Mouse (Mus musculus): Measurements from ENCODE around the gene Cyp2c67. TPM values are rescaled to one million over a fixed set of nuclear protein-coding genes. Genes with fewer than 3 reads are reported as not detected.
"Not testable (repeated sequence)": the region's sequence is repeated elsewhere in the genome, so short reads cannot be mapped to it uniquely, and the experiment has no call there.

The Cyp2c67 gene
- polyA plus RNA-seq (2016; fragmentation: Nextera tagmentation; extraction: Ambion mirVana): not detected in 2 replicates

GRCm38 (mm10) chr19:39648938-39649337 is at the start of gene Cyp2c67:
Gene Cyp2c67 (minus strand): TSS chr19:39649051.
- Histone ChIP-seq H3K27ac (no peak within 1 kb of the TSS), H3K4me1 (no peaks in the 10 kb centered on the region), H3K27me3 (ENCODE audit: poor library complexity, severe bottlenecking) (no peaks in the 10 kb centered on the region), H3K4me3 (no peak within 1 kb of the TSS), H3K9me3 (peaks cover 25% of the 10 kb centered on the region), H3K36me3 (replicated peaks) (no peaks in the 10 kb centered on the region)
- no peak for DNase-seq (ENCODE audit: extremely low spot score, low spot score)
- 93% methylated on average over 1 of the region's 1 CpGs for WGBS

GRCm38 (mm10) chr19:39665650-39666049 is 16.8 kb upstream of the Cyp2c67 start:
- H3K27ac ChIP-seq; DNase-seq (ENCODE audit: extremely low spot score, low spot score); H3K27me3 ChIP-seq (ENCODE audit: poor library complexity, severe bottlenecking); H3K4me1 ChIP-seq; H3K9me3 ChIP-seq; H3K36me3 ChIP-seq (replicated peaks); H3K4me3 ChIP-seq: not testable (repeated sequence)

GRCm38 (mm10) chr19:39652381-39652780 is 3.5 kb upstream of the Cyp2c67 start:
- no peak for DNase-seq (ENCODE audit: extremely low spot score, low spot score)
- WGBS: 55% methylated on average over 1 of the region's 1 CpGs
- Histone ChIP-seq H3K27me3 (ENCODE audit: poor library complexity, severe bottlenecking) (no peaks in the 10 kb centered on the region), H3K36me3 (replicated peaks) (no peaks in the 10 kb centered on the region), H3K27ac (no peak overlapping the region), H3K9me3 (peaks cover 13% of the 10 kb centered on the region), H3K4me3 (no peak overlapping the region), H3K4me1 (no peaks in the 10 kb centered on the region)

DNA sequence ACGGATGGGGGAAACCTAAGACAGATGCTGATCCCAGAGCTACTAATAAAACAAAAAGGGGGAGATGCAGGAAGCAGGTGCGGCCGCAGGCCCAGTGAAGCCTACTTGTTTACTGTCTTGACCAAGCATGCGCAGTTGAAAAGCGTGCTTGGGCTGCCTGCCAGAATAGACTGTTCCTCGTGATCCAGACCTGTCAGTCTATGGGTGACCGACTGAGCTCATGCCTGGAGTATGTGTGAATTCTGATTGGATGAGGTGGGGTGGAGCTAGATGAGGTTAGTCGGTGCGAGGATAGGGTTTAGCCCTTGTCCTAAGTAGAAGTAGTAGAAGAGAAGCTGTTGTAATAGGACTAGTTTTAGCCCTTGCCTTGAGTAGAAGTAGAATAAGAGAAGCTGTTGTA is 1.3 kb downstream of the Cyp2c67 start:
- no peaks in the 10 kb centered on the region for H3K4me1 ChIP-seq
- H3K36me3 ChIP-seq (replicated peaks): no peaks in the 10 kb centered on the region
- no peak for DNase-seq (ENCODE audit: extremely low spot score, low spot score)
- 93% methylated on average over 9 of the region's 9 CpGs for WGBS
- H3K9me3 ChIP-seq: peaks cover 25% of the 10 kb centered on the region
- H3K27me3 ChIP-seq (ENCODE audit: poor library complexity, severe bottlenecking): no peaks in the 10 kb centered on the region
- no peak overlapping the region for H3K27ac ChIP-seq
- no peak overlapping the region for H3K4me3 ChIP-seq

DNA sequence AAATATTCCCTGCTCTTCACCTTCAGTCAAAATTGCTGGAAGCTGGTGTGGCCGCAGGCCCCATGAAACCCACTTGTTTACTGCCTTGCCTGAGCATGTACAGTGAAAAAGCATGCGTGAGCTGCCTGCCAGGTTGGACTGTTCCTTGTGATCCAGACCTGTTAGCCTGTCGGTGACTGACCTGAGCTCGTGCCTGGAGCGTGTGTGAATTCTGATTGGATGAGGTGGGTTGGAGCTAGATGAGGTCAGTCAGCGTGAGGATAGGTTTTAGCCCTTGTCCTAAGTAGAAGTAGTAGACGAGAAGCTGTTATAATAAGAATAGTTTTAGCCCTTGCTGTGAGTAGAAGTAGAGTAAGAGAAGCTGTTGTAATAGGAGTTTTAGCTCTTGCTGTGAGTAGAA is 4.3 kb downstream of the Cyp2c67 start:
- not testable (repeated sequence) for H3K4me3 ChIP-seq; H3K27me3 ChIP-seq (ENCODE audit: poor library complexity, severe bottlenecking); H3K4me1 ChIP-seq; DNase-seq (ENCODE audit: extremely low spot score, low spot score); H3K36me3 ChIP-seq (replicated peaks); H3K27ac ChIP-seq
- WGBS: 91% methylated on average over 7 of the region's 7 CpGs
- peaks cover 25% of the 10 kb centered on the region for H3K9me3 ChIP-seq

Other genes starting within 250 kb of the Cyp2c67 start
- not detected in 2 replicates for gene Cyp2c38, start 186.0 kb downstream of the Cyp2c67 start, polyA plus RNA-seq (2016; fragmentation: Nextera tagmentation; extraction: Ambion mirVana)
- gene Cyp2c39, start 138.2 kb downstream of the Cyp2c67 start, polyA plus RNA-seq (2016; fragmentation: Nextera tagmentation; extraction: Ambion mirVana): not detected in 2 replicates
- gene Cyp2c68, start 92.0 kb upstream of the Cyp2c67 start, polyA plus RNA-seq (2016; fragmentation: Nextera tagmentation; extraction: Ambion mirVana): not detected in 2 replicates
- not detected in 2 replicates for gene Cyp2c40, start 163.8 kb upstream of the Cyp2c67 start, polyA plus RNA-seq (2016; fragmentation: Nextera tagmentation; extraction: Ambion mirVana)
- gene Cyp2c69, start 237.7 kb upstream of the Cyp2c67 start, polyA plus RNA-seq (2016; fragmentation: Nextera tagmentation; extraction: Ambion mirVana): not detected in 2 replicates